Mouse (Mus musculus) testis, adult 2 months (tissue): Measurements from ENCODE around the gene Gpr19.

Experiments
- CTCF ChIP-seq: fragments of 200-500 bp; IDR thresholded peaks from 2 replicates; pipeline ENCODE4 v1.5.1; 2012; ENCODE audit warnings: low read depth, mild to moderate bottlenecking, inconsistent platforms, low read length, moderate library complexity; ENCODE audit not compliant: control insufficient read depth, insufficient read depth, insufficient replicate concordance
- POLR2A ChIP-seq: fragments of 200-500 bp; IDR thresholded peaks from 2 replicates; pipeline ENCODE4 v1.6.1; 2012; ENCODE audit warnings: low read depth, mild to moderate bottlenecking, inconsistent platforms, low read length, moderate library complexity; ENCODE audit not compliant: control insufficient read depth

- TF ChIP-seq CTCF (no peak), POLR2A (no peak)
Measured at GRCm38 (mm10) chr6:134872236-134872635, 26.1 kb downstream of the Gpr19 start.
